Mouse (Mus musculus): ENCODE data around the gene Prkg2. TPM values are rescaled to one million over a fixed set of nuclear protein-coding genes. Genes with fewer than 3 reads are reported as not detected.

The Prkg2 gene
- polyA plus RNA-seq, 1 experiment from 2014 or later: 2.1 TPM

- H3K9ac ChIP-seq (replicated peaks): no peak overlapping the region
- H3K4me3 ChIP-seq: no peak overlapping the region
- H3K4me1 ChIP-seq: peaks cover 9% of the 10 kb centered on the region; the same call in 1 of the 2 replicates
- H3K27me3 ChIP-seq: no peaks in the 10 kb centered on the region
- no peaks in the 10 kb centered on the region for H3K36me3 ChIP-seq
- H3K9me3 ChIP-seq: no peaks in the 10 kb centered on the region
- 89% methylated on average over 9 of the region's 9 CpGs for WGBS
- no peak overlapping the region for H3K4me2 ChIP-seq (replicated peaks)
- no peak for ATAC-seq (ENCODE audit: low FRiP score, low read depth)
- H3K27ac ChIP-seq (replicated peaks): no peak overlapping the region
Measured at GRCm38 (mm10) chr5:98966679-98967078, 70.5 kb downstream of the Prkg2 start.

GRCm38 (mm10) chr5:98965139-98965538 is 72.0 kb downstream of the Prkg2 start:
- Histone ChIP-seq H3K4me3 (no peak overlapping the region), H3K9me3 (no peaks in the 10 kb centered on the region), H3K36me3 (no peaks in the 10 kb centered on the region), H3K9ac (replicated peaks) (no peak overlapping the region), H3K4me1 (peaks cover 9% of the 10 kb centered on the region; the same call in 1 of the 2 replicates), H3K4me2 (replicated peaks) (no peak overlapping the region), H3K27me3 (no peaks in the 10 kb centered on the region), H3K27ac (replicated peaks) (no peak overlapping the region)
- 51% methylated on average over 4 of the region's 4 CpGs for WGBS
- no peak for ATAC-seq (ENCODE audit: low FRiP score, low read depth)

GRCm38 (mm10) chr5:98964367-98964766 is 72.8 kb downstream of the Prkg2 start:
- Histone ChIP-seq H3K9me3 (no peaks in the 10 kb centered on the region), H3K9ac (replicated peaks) (no peak overlapping the region), H3K4me1 (peaks cover 9% of the 10 kb centered on the region; the same call in 1 of the 2 replicates), H3K27ac (replicated peaks) (no peak overlapping the region), H3K27me3 (no peaks in the 10 kb centered on the region), H3K4me3 (no peak overlapping the region), H3K4me2 (replicated peaks) (no peak overlapping the region), H3K36me3 (no peaks in the 10 kb centered on the region)
- no peak for ATAC-seq (ENCODE audit: low FRiP score, low read depth)
- WGBS: 83% methylated on average over 6 of the region's 6 CpGs

- WGBS: 47% methylated on average over 2 of the region's 2 CpGs
Measured at GRCm38 (mm10) chr5:98962472-98962871, 74.7 kb downstream of the Prkg2 start.

GRCm38 (mm10) chr5:98955576-98955975 is 81.6 kb downstream of the Prkg2 start:
- ATAC-seq (ENCODE audit: low FRiP score, low read depth): no peak
- 0 out of 2 replicates have a peak, but pooled peaks cover 3% of the 10 kb centered on the region for H3K4me1 ChIP-seq
- WGBS: 34% methylated on average over 3 of the region's 3 CpGs

More at GRCm38 (mm10) chr5:98962472-98962871, 74.7 kb downstream of the Prkg2 start:
- Histone ChIP-seq H3K4me1 (peaks cover 9% of the 10 kb centered on the region; the same call in 1 of the 2 replicates), H3K9me3 (no peaks in the 10 kb centered on the region), H3K9ac (replicated peaks) (no peak overlapping the region), H3K27ac (replicated peaks) (no peak overlapping the region), H3K27me3 (no peaks in the 10 kb centered on the region), H3K4me2 (replicated peaks) (no peak overlapping the region), H3K36me3 (no peaks in the 10 kb centered on the region), H3K4me3 (no peak overlapping the region)
- ATAC-seq (ENCODE audit: low FRiP score, low read depth): 0 out of 2 replicates have a peak, but pooled peaks have one; percentile 54

GRCm38 (mm10) chr5:98953386-98953785 is 83.8 kb downstream of the Prkg2 start:
- Histone ChIP-seq H3K4me1 (0 out of 2 replicates have a peak, but pooled peaks cover 3% of the 10 kb centered on the region), H3K27me3 (no peaks in the 10 kb centered on the region), H3K9me3 (no peaks in the 10 kb centered on the region), H3K4me2 (replicated peaks) (no peak overlapping the region), H3K9ac (replicated peaks) (no peak overlapping the region), H3K36me3 (no peaks in the 10 kb centered on the region), H3K4me3 (no peak overlapping the region), H3K27ac (replicated peaks) (no peak overlapping the region)
- WGBS: 52% methylated on average over 1 of the region's 1 CpGs
- ATAC-seq (ENCODE audit: low FRiP score, low read depth): no peak

More at GRCm38 (mm10) chr5:98955576-98955975, 81.6 kb downstream of the Prkg2 start:
- H3K4me3 ChIP-seq: no peak overlapping the region
- no peak overlapping the region for H3K4me2 ChIP-seq (replicated peaks)
- H3K36me3 ChIP-seq: no peaks in the 10 kb centered on the region
- no peak overlapping the region for H3K9ac ChIP-seq (replicated peaks)
- H3K27ac ChIP-seq (replicated peaks): peak overlapping the region; percentile 52; the same call in 1 of the 2 replicates
- no peaks in the 10 kb centered on the region for H3K27me3 ChIP-seq
- no peaks in the 10 kb centered on the region for H3K9me3 ChIP-seq

- no peaks in the 10 kb centered on the region for H3K9me3 ChIP-seq
- 0 out of 2 replicates have a peak, but pooled peaks cover 3% of the 10 kb centered on the region for H3K4me1 ChIP-seq
- no peak overlapping the region for H3K9ac ChIP-seq (replicated peaks)
- H3K4me2 ChIP-seq (replicated peaks): no peak overlapping the region
- no peaks in the 10 kb centered on the region for H3K27me3 ChIP-seq
- no peak overlapping the region for H3K4me3 ChIP-seq
- WGBS: 91% methylated on average over 4 of the region's 4 CpGs
- no peak for ATAC-seq (ENCODE audit: low FRiP score, low read depth)
- H3K36me3 ChIP-seq: no peaks in the 10 kb centered on the region
- no peak overlapping the region for H3K27ac ChIP-seq (replicated peaks)
Measured at GRCm38 (mm10) chr5:98951566-98951965, 85.6 kb downstream of the Prkg2 start.

GRCm38 (mm10) chr5:98950495-98951092 is 86.6 kb downstream of the Prkg2 start:
- Histone ChIP-seq H3K9ac (replicated peaks) (no peak overlapping the region), H3K27ac (replicated peaks) (no peak overlapping the region), H3K4me2 (replicated peaks) (no peak overlapping the region), H3K4me1 (0 out of 2 replicates have a peak, but pooled peaks cover 3% of the 10 kb centered on the region), H3K4me3 (no peak overlapping the region), H3K27me3 (no peaks in the 10 kb centered on the region), H3K36me3 (no peaks in the 10 kb centered on the region), H3K9me3 (no peaks in the 10 kb centered on the region)
- no peak for ATAC-seq (ENCODE audit: low FRiP score, low read depth)
- 85% methylated on average over 4 of the region's 4 CpGs for WGBS

GRCm38 (mm10) chr5:98949784-98950183 is 87.4 kb downstream of the Prkg2 start:
- Histone ChIP-seq H3K27ac (replicated peaks) (no peak overlapping the region), H3K4me1 (no peaks in the 10 kb centered on the region), H3K36me3 (no peaks in the 10 kb centered on the region), H3K4me2 (replicated peaks) (no peak overlapping the region), H3K9ac (replicated peaks) (no peak overlapping the region), H3K9me3 (no peaks in the 10 kb centered on the region), H3K27me3 (no peaks in the 10 kb centered on the region), H3K4me3 (no peak overlapping the region)
- ATAC-seq (ENCODE audit: low FRiP score, low read depth): no peak
- WGBS: 85% methylated on average over 10 of the region's 10 CpGs

GRCm38 (mm10) chr5:98946656-98947055 is 90.5 kb downstream of the Prkg2 start:
- no peak overlapping the region for H3K4me2 ChIP-seq (replicated peaks)
- H3K4me1 ChIP-seq: peaks cover 3% of the 10 kb centered on the region; the same call in 1 of the 2 replicates
- H3K27ac ChIP-seq (replicated peaks): no peak overlapping the region
- H3K36me3 ChIP-seq: no peaks in the 10 kb centered on the region
- no peak for ATAC-seq (ENCODE audit: low FRiP score, low read depth)
- H3K4me3 ChIP-seq: no peak overlapping the region
- no peak overlapping the region for H3K9ac ChIP-seq (replicated peaks)
- no peaks in the 10 kb centered on the region for H3K27me3 ChIP-seq
- H3K9me3 ChIP-seq: no peaks in the 10 kb centered on the region
- WGBS: 94% methylated on average over 19 of the region's 20 CpGs

- Histone ChIP-seq H3K4me2 (replicated peaks) (no peak overlapping the region), H3K27me3 (no peaks in the 10 kb centered on the region), H3K4me1 (peaks cover 3% of the 10 kb centered on the region; the same call in 1 of the 2 replicates), H3K4me3 (no peak overlapping the region), H3K27ac (replicated peaks) (no peak overlapping the region), H3K9me3 (no peaks in the 10 kb centered on the region), H3K36me3 (no peaks in the 10 kb centered on the region), H3K9ac (replicated peaks) (no peak overlapping the region)
- WGBS: 90% methylated on average over 4 of the region's 4 CpGs
- no peak for ATAC-seq (ENCODE audit: low FRiP score, low read depth)
Measured at GRCm38 (mm10) chr5:98946117-98946620, 91.0 kb downstream of the Prkg2 start.

- Histone ChIP-seq H3K27ac (replicated peaks) (no peak overlapping the region), H3K4me3 (no peak overlapping the region), H3K9ac (replicated peaks) (no peak overlapping the region), H3K9me3 (no peaks in the 10 kb centered on the region), H3K4me2 (replicated peaks) (no peak overlapping the region), H3K36me3 (no peaks in the 10 kb centered on the region), H3K4me1 (peaks cover 8% of the 10 kb centered on the region), H3K27me3 (no peaks in the 10 kb centered on the region)
- ATAC-seq (ENCODE audit: low FRiP score, low read depth): no peak
- 62% methylated on average over 6 of the region's 6 CpGs for WGBS
Measured at GRCm38 (mm10) chr5:98943776-98944175, 93.4 kb downstream of the Prkg2 start.

Data from midbrain, embryonic 12.5 days (tissue).